Mouse (Mus musculus): ENCODE results near the gene Gm614. TPM values are rescaled to one million over a fixed set of nuclear protein-coding genes. Genes with fewer than 3 reads are reported as not detected.

Gm614 gene
- polyA plus RNA-seq (2012; rRNA removed) = not detected in 2 replicates

DNA sequence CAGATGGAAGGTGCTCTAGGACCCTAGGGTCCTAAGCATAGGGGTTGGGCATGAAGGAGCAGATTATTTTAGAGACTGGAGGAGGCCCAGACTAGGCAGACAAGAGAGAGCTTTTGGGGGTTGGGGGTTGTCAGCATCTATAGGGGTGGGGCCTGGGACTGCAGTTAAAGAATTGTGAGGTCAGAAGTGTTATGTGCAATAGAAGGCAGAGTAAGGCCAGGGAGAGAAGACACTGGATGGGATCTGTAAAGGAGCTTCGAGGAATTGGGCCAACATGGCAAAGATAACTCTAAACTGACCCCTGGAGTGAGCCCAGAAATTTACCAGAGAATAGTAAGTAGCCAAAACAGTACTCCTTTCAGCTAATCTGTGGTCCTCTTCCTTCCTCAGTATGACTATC lies at the start of gene Gm614:
Gm614 (minus strand) TSS at position 101 of the 400 bp plus-strand sequence.

DNA sequence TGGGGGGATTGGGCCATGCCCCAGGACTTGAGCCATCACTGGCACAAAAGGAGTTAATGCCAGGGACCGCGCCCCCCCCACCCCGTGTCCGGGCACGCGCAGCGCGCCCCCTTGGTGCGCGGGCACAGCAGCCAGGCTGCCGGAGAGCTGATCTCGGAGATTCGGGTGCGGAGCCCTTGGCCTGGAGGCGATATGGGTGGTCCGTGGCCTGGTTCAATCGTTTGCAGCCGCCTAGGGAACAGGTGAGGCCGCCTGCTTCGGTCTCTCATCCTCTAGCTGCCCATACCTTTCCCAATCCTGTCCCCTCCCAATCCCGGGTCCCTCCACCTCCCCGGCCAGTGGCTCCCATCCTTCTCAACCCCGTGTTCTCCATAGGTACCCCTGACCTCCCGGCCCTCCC lies 35.3 kb upstream of the Gm614 start, which contains the start of gene Nlgn3:
Nlgn3 (plus strand) TSS at position 114 of the 400 bp plus-strand sequence.

DNA sequence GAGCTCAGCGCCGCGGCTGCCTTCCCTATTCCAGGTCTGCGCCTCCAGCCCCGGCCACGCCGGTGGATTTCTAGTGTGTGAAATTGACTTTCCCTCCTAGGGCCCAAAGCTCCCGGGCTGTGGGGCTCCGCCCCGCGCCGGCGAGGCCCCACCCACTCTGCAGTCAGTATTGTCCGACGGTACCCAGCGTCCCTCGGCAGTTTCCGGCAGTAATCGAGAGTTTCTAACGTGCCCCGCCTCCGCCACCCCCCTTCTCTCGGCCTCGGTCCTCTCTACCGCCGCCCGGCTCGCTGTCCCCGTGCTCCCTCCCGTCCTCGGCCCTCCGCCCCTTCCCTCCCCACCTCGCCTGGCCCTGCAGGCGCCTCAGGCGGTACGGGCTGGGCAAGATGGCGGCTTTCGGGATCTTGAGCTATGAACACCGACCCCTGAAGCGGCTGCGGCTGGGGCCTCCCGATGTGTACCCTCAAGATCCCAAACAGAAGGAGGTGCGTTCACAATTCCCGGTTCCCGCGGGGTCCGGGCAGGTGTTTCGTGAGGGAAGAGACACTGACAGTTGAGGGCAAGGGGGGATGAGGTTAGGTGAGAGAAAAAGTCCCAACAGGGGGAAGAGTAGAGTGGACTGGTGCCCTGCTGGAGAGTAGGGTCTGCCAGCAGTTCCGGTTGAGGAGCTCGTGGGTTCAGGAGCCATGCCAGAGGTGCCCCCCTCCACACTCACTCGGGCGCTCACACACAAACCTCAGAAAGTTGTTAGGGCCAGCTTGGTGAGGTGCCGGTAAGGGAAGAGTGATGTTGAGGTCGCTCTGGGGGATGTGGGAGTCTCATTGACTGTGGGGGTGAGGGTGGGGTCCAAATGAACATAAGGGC lies 10.3 kb upstream of the Gm614 start, which contains the start of gene Med12:
Med12 (plus strand) TSS at position 156 of the 864 bp plus-strand sequence.

DNA sequence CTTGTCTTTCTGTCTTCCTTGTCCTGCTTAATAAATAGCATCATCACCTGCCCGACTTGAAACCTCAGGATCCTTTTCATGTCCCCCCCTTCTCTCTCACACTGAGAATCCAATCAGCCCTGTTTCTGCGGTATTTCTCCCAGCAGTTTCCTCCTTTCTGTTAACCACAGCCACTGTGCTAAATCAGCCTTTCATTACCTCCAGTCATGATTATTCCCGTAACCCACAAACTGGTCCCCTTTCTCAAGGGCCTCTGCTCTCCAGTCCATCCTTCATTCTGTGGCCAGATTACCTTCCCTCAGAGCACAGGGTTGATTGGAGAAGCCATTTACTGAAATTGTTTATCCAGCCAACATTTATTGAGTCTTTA lies 4.9 kb upstream of the Gm614 start, which contains the start of gene Gm20489:
Gm20489 (minus strand) TSS at position 269 of the 370 bp plus-strand sequence.

DNA sequence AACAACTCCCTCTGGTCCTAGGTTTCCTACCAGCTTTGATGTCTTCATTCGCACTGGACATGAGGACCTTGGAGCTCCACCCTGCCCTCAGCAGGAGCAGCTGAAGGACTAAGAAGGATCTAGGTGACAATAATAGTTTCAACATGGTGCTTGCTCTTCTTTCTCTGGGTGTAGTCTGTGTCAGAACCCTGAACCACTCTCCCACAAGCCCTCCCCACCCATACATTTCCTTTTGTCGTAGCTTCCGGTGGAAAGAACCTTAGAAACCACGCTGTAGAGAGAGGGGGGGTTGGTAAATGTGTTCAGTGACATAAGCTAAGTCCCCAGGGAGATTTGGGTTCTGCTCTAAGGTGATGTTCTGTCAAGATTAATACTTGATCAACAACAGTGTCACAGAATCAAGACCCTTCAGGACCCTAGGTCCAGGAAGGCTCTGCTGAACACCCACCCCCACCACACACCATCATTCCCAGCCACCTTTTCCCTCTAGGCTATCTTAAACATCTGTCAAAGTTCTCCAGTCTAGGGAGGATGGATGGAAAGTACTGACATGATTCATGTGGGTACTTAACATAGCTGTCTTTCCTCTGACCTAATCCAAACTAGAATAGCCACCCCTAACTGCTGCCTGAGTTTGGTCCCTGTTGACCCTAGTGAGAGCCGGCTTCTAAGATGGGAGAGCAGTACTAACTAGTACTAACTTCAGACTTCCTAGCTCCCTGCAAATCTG lies 4.4 kb upstream of the Gm614 start, which contains the start of gene Il2rg:
Il2rg (minus strand) TSS at position 231 of the 730 bp plus-strand sequence.

DNA sequence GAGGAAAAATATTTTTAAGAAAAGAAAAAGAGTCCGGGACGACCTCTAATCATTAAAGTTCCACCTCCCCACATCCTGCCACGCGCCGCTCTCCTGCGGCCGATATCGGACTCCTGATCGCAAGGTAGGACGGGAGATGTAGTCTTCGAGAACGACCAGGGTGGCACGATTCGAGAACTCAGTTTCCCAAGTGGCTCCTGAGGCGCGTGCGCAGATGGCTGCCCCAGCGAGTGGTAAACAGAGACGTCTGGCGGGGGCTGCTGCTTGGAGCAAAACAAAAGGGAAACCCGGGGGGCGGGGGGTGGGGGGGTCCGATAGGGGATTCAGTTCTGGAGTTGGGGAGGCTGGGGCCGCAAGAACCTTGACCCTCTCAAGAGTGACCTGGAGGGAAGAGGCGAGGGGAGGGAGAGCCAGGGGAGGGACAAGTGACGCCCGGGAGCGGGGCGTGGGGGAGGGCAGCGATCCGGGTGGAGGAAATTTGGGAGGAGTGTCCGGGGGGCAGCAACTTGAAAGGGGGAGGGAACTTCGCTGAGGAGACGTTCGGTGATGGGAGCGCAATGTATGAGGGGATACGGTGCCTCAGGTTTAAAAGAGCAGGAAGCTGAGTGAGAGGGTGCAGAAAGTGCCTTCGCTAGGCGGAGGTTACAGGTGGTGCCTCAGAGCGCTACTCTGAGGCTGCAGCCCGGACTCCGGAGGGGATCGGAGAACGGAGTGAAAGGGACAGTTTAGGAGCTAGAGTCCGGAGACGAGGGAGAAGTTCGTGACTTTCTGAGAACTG lies 9.7 kb downstream of the Gm614 start, which contains the start of gene Foxo4:
Foxo4 (plus strand) TSS at position 577 of the 778 bp plus-strand sequence.

DNA sequence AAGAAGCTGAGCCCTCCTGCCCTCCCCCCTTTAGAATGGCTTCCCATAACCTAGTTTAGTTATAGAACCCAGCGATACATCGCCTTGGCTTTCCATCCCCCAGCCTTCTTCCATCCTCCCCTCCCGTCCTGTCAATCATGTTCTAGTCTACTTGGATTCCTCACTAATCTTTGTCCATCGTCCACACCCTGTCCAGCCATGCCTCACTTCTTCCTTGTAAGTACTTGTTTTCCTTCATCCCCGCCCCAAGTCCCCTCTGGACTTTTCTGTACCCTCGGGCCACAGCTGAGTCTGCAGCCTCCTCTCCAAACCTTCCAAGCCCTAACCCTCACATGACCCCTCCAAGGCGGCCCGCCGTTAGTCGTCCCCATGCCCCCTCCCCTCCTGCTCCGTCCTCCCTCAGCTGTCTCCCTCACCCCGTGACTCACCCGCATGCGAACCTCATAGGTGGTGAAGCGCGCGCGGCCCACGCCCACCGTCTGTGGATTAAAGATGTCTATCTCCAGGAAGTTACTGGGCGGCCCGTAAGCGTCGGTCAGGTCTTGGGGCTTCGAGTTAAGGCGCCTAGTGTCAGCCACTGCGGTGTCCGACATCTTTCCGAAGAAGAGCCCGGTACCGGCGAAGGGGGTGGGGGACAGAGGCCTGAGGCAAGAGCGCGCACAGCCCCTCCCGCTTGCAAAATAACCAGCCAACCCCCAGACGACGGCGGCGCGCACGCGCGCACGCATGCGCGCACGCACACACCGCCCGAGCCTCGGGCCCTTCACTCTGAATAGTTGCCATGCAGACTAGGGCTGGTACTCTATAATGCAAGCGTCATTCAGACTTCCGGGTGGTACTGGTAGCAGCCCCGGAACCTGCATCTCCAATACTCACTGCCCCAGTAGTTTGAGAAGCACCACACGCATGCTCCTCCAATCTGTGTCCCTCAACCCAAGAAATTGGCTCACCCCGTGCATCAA lies 41.7 kb downstream of the Gm614 start, which contains the start of gene Snx12:
Snx12 (minus strand) TSS at position 730 of the 962 bp plus-strand sequence.

Other genes starting within 250 kb of the Gm614 start
- gene Tex11, start 204.3 kb downstream of the Gm614 start, polyA plus RNA-seq (2012; rRNA removed) = not detected in 2 replicates
- gene Slc7a3, start 178.0 kb downstream of the Gm614 start, polyA plus RNA-seq (2012; rRNA removed) = 0.15 and 0.19 TPM in 2 replicates
- gene Snx12, start 41.4 kb downstream of the Gm614 start, polyA plus RNA-seq (2012; rRNA removed) = 8.0 and 9.5 TPM in 2 replicates
- gene Foxo4, start 9.5 kb downstream of the Gm614 start, polyA plus RNA-seq (2012; rRNA removed) = 18.8 and 20.8 TPM in 2 replicates
- 1.7 and 2.7 TPM in 2 replicates for gene Il2rg, start 4.3 kb upstream of the Gm614 start, polyA plus RNA-seq (2012; rRNA removed)
- not detected in 2 replicates for gene Gm20489, start 5.0 kb upstream of the Gm614 start, polyA plus RNA-seq (2012; rRNA removed)
- 97.4 and 143 TPM in 2 replicates for gene Med12, start 10.0 kb upstream of the Gm614 start, polyA plus RNA-seq (2012; rRNA removed)
- 0.04 and 0.11 TPM in 2 replicates for gene Nlgn3, start 35.2 kb upstream of the Gm614 start, polyA plus RNA-seq (2012; rRNA removed)
- gene Gjb1, start 112.4 kb upstream of the Gm614 start, polyA plus RNA-seq (2012; rRNA removed) = 193 and 219 TPM in 2 replicates
- 7.0 TPM in 2 replicates for gene Zmym3, start 156.9 kb upstream of the Gm614 start, polyA plus RNA-seq (2012; rRNA removed)
- 15.4 and 23.1 TPM in 2 replicates for gene Nono, start 165.3 kb upstream of the Gm614 start, polyA plus RNA-seq (2012; rRNA removed)
- gene Itgb1bp2, start 185.1 kb upstream of the Gm614 start, polyA plus RNA-seq (2012; rRNA removed) = 0.92 and 2.8 TPM in 2 replicates

All from stomach, adult 2 months (tissue).